ENCODE assay signal across 8 mouse cellular contexts in genomic region chr14:121034973-121035662, GRCm38 (mm10). TPM values are rescaled to one million over a fixed set of nuclear protein-coding genes. Genes with fewer than 3 reads are reported as not detected.
A peak's percentile ranks its signal among the peaks of the same experiment; 100 is the strongest.
DNase-seq lines count a peak whose midpoint lies in the region; ATAC-seq and TF ChIP-seq lines count a peak whose summit lies in the region.

Gene Farp1 (plus strand): TSS chr14:121035200.

- TF ChIP-seq CTCF in midbrain, postnatal 0 days (IDR thresholded peaks at IDR 0.05): peak; percentile 70

- DNase-seq in layer of hippocampus, adult 11-12 months (ENCODE audit: low spot score): peak; percentile 69
- DNase-seq in layer of hippocampus, adult 9-10 months (ENCODE audit: low spot score): no peak
- peak; percentile 92 for DNase-seq in embryonic facial prominence, embryonic 14.5 days (ENCODE audit: low spot score)
- peak; percentile 79 to 80 for DNase-seq in heart, adult 9 months (ENCODE audit: low spot score in 2 of 2)
- peak; percentile 93 for DNase-seq in kidney, adult 9 months
- peak; percentile 81 for DNase-seq in midbrain, postnatal 0 days (ENCODE audit: low spot score)
- DNase-seq in spleen, postnatal 4 days (ENCODE audit: low spot score in 2 of 2): peak; percentile 47 to 80

- peak within 1 kb of the TSS; percentile 95 for H3K4me2 ChIP-seq in embryonic facial prominence, embryonic 14.5 days (ENCODE audit: low read depth, low read length)
- H3K4me2 ChIP-seq in limb, embryonic 15.5 days: peak within 1 kb of the TSS; percentile 98
- H3K4me2 ChIP-seq in midbrain, postnatal 0 days (ENCODE audit: low read depth, low read length, poor library complexity, severe bottlenecking): peak within 1 kb of the TSS; percentile 83

- peak within 1 kb of the TSS; percentile 98 for H3K9ac ChIP-seq in embryonic facial prominence, embryonic 14.5 days (ENCODE audit: low read depth, low read length)
- H3K9ac ChIP-seq in limb, embryonic 15.5 days: peak within 1 kb of the TSS; percentile 90
- H3K9ac ChIP-seq in midbrain, postnatal 0 days (replicated peaks; ENCODE audit: low read length, poor library complexity, severe bottlenecking): peak within 1 kb of the TSS; percentile 95

- H3K4me1 ChIP-seq in embryonic facial prominence, embryonic 14.5 days (ENCODE audit: control insufficient read depth, insufficient read depth, low read length): peaks cover 22% of the 10 kb centered on the region
- peaks cover 32% of the 10 kb centered on the region for H3K4me1 ChIP-seq in limb, embryonic 15.5 days
- peaks cover 15% of the 10 kb centered on the region for H3K4me1 ChIP-seq in midbrain, postnatal 0 days (ENCODE audit: insufficient read depth, low read length)

- H3K27ac ChIP-seq in embryonic facial prominence, embryonic 14.5 days (replicated peaks; ENCODE audit: low read depth, low read length): peak within 1 kb of the TSS; percentile 94
- peak within 1 kb of the TSS; percentile 93 for H3K27ac ChIP-seq in limb, embryonic 15.5 days
- peak within 1 kb of the TSS; percentile 89 for H3K27ac ChIP-seq in midbrain, postnatal 0 days (ENCODE audit: low read depth, low read length)

- no peaks in the 10 kb centered on the region for H3K9me3 ChIP-seq in embryonic facial prominence, embryonic 14.5 days (ENCODE audit: control insufficient read depth, low read length)
- no peaks in the 10 kb centered on the region for H3K9me3 ChIP-seq in limb, embryonic 15.5 days
- no peaks in the 10 kb centered on the region for H3K9me3 ChIP-seq in midbrain, postnatal 0 days (ENCODE audit: low read length)

- peak within 1 kb of the TSS; percentile 93 for H3K4me3 ChIP-seq in embryonic facial prominence, embryonic 14.5 days (ENCODE audit: low read depth, low read length)
- peak within 1 kb of the TSS; percentile 89 for H3K4me3 ChIP-seq in limb, embryonic 15.5 days
- H3K4me3 ChIP-seq in midbrain, postnatal 0 days (ENCODE audit: low read depth, low read length): peak within 1 kb of the TSS; percentile 85

- no peaks in the 10 kb centered on the region for H3K27me3 ChIP-seq in embryonic facial prominence, embryonic 14.5 days (replicated peaks; ENCODE audit: control insufficient read depth, insufficient read depth, low read length)
- H3K27me3 ChIP-seq in limb, embryonic 15.5 days: no peaks in the 10 kb centered on the region
- no peaks in the 10 kb centered on the region for H3K27me3 ChIP-seq in midbrain, postnatal 0 days (ENCODE audit: insufficient read depth, low read length)

- WGBS in embryonic facial prominence, embryonic 14.5 days: 0% methylated on average over 27 of the region's 61 CpGs
- WGBS in limb, embryonic 15.5 days: 2% methylated on average over 58 of the region's 61 CpGs
- WGBS in midbrain, postnatal 0 days: under 1% methylated on average over 56 of the region's 61 CpGs

- H3K36me3 ChIP-seq in embryonic facial prominence, embryonic 14.5 days (ENCODE audit: control insufficient read depth, insufficient read depth, low read length): no peaks in the 10 kb centered on the region
- no peaks in the 10 kb centered on the region for H3K36me3 ChIP-seq in limb, embryonic 15.5 days
- no peaks in the 10 kb centered on the region for H3K36me3 ChIP-seq in midbrain, postnatal 0 days (ENCODE audit: insufficient read depth, low read length)

- peak; percentile 96 for ATAC-seq in embryonic facial prominence, embryonic 14.5 days (ENCODE audit: low read depth)
- ATAC-seq in limb, embryonic 15.5 days (ENCODE audit: insufficient number of reproducible peaks, low FRiP score, low TSS enrichment, low read depth): peak; percentile 88
- ATAC-seq in midbrain, postnatal 0 days (ENCODE audit: low FRiP score): peak; percentile 93

RNA-seq across cellular contexts. Expression of gene Farp1, which starts in this region (rescaled TPM):
- polyA plus RNA-seq in embryonic facial prominence, embryonic 14.5 days (2014; fragmentation: Nextera tagmentation; extraction: Ambion mirVana): 34.2 and 40.5 TPM in 2 replicates
- polyA plus RNA-seq in limb, embryonic 15.5 days (2015; fragmentation: Nextera tagmentation; extraction: Ambion mirVana): 25.1 and 29.1 TPM in 2 replicates
- 99.4 and 113 TPM in 2 replicates for total RNA-seq in midbrain, postnatal 0 days (2014; rRNA removed)
- 38.9 and 41.8 TPM in 2 replicates for polyA plus RNA-seq in midbrain, postnatal 0 days (2015; fragmentation: Nextera tagmentation; extraction: Ambion mirVana)
